Mouse (Mus musculus): ENCODE results near the gene Elf3.

- TF ChIP-seq CTCF (IDR thresholded peaks at IDR 0.05; ENCODE audit: low read depth) (no peak), EP300 (IDR thresholded peaks at IDR 0.05; ENCODE audit: low read depth) (no peak)
Measured at GRCm38 (mm10) chr1:135227339-135227950, 30.9 kb downstream of the Elf3 start.
